Mouse (Mus musculus) hematopoietic stem cell, adult 5-6 weeks (primary cell): Measurements from ENCODE around the gene Fhl1. TPM values are rescaled to one million over a fixed set of nuclear protein-coding genes. Genes with fewer than 3 reads are reported as not detected.
A peak's percentile ranks its signal among the peaks of the same experiment; 100 is the strongest.

ENCODE experiments used
- ATAC-seq, 2 experiments: fragments of 125-278 bp in 1 of 2; replicated peaks in 1 of 2; 2 replicates each; pipeline ENCODE4 v1.8.0; 2016 to 2017; ENCODE audit warnings: inconsistent platforms in 2 of 2, mild to moderate bottlenecking in 2 of 2, moderate number of reproducible peaks in 2 of 2, low read depth in 1 of 2, moderate TSS enrichment in 1 of 2; ENCODE audit not compliant: low FRiP score in 2 of 2, poor library complexity in 2 of 2, severe bottlenecking in 2 of 2, insufficient read depth in 1 of 2, low TSS enrichment in 1 of 2
- total RNA-seq: library from RNA; stranded (forward); fragments of 172-1452, 232-1000 nt; gene quantifications from 2 replicates; pipeline ENCODE4 v1.2.3, GENCODE M21; 2017

Gene Fhl1
- 3.4 and 5.9 TPM in 2 replicates for total RNA-seq

- ATAC-seq = peak; percentile 46 to 76; a peak in 3 of 4 replicates
Measured at GRCm38 (mm10) chrX:56731306-56732201, at the start of gene Fhl1. Gene Fhl1 (plus strand): TSS chrX:56731787.

DNA sequence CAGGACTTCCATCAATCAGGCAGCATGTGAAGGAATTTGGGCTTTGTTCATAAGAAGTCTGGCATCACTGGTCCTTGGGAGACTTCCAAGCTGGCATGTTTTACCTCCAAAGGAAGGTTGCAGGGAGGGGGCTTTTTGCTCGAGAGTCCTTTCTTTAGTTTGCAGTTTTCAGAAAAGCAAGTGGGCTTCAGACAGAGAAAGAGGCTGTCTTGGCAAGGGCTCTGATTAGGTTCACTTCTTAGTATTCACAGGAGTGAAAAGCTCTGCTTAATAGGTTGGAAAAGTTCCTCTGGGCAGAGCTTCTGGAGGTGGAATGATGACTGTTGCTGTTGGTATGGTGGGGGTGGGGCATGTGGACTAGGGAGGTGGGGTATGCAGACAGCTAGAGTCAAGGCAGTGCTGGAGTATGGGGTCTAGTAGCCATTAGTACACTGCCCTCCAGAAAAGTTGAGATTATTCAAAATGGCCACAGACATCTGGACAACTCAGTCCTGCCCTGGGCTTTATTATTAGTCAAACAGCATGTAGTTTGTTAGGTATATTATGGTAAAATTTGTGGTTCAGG, 49.3 kb upstream of the Fhl1 start:
- no peak for ATAC-seq

DNA sequence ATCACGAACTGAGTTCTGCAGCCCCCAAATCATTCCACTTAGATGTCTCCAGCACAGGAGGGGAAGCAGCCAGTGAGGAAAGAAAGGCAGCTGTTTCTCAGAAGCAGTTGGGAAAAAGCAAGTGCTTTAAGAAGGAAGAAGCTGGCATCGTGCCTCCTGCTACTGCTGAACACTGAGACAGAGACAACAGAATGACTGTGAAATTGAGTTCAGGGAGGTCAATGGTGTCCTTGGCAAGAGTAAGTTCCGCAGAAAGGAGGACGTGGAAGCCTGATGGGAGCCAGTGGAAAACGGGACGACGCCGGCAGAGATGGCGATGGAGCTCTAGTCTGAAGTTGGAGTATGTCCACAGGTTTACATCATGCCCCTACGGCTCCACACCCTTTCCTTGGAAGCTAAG, 48.1 kb upstream of the Fhl1 start:
- no peak for ATAC-seq

GRCm38 (mm10) chrX:56692554-56692953, 39.0 kb upstream of the Fhl1 start:
- ATAC-seq = no peak

GRCm38 (mm10) chrX:56694539-56694938, 37.0 kb upstream of the Fhl1 start:
- ATAC-seq = no peak

- ATAC-seq = no peak
Measured at GRCm38 (mm10) chrX:56697199-56697780, 34.3 kb upstream of the Fhl1 start.

DNA sequence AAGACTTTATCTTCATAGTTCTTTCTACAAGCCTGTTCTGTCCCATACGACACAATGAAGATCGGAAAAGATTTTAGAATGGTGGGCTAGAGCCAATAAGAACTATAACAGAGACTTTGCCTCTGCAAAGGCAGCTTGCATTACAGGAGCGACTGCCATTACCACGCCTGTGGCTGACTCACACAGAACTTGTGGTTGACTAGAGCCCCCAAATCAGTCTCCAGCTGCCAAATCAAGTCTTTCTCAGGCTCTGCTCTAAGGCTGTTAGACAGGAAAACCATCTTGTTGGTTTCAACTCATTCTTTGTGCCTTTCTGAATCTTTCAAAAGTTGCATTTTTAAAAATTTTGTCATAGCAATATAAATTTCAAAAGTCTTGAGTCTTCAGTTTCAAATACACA, 33.7 kb upstream of the Fhl1 start:
- ATAC-seq = no peak

DNA sequence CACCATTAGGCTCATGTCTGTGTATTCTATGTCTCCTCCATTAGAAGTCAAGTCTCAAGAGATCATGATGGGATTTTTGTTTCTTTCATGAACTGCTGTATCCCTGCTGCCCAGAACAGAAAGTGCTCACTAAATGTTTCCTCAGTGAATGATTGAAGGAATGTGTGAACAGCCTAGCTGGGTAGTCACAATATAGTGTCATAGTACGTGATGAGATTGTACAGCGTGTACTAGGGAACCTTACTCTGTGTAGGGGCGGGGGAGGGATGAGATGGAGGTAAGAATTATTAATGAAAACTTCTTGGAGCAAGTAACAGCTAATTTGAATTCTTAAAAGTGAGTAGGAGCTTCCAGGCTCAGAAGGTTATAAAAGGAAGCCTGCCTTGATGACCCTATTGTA, 30.3 kb upstream of the Fhl1 start:
- no peak for ATAC-seq

GRCm38 (mm10) chrX:56703965-56704562, 27.5 kb upstream of the Fhl1 start:
- no peak for ATAC-seq

GRCm38 (mm10) chrX:56708592-56709370, 22.8 kb upstream of the Fhl1 start:
- no peak for ATAC-seq

DNA sequence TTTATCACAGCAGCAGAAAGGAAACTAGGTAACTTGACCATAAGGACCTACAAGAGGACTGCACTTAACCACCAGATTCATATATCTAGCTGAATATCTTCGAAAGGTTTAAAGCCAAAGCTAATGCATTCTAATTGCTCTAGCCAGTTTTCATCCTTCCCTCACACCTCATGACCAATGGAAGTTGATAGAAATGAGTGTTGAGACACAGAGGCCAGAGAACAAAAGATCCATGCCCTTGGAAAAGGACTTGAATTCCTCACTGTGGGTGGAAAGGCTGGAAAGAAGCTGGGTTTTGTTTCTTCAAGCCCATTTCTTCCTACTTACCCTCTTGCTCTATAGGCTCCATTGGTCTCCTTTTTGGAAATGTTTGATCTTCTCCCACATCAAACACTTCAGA, 21.1 kb upstream of the Fhl1 start:
- ATAC-seq = no peak

DNA sequence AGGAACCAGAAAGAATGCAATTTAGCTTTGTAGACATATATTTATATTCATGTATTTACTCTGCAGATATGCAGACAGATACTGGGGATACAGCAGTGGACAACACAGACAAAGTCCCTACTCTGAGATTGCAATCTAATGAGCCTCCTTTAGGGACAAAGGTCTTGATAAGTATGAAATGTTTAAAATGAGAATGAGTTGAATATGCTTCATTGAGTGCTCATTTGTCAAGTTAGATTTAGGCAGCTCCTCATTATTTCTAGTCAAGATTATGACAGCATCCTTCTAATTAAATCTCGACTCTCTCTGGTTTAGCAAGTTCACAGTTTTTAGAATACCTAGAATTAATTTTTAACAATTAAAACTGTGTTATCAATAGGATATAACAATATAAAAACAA, 18.9 kb upstream of the Fhl1 start:
- ATAC-seq = no peak

- no peak for ATAC-seq
Measured at GRCm38 (mm10) chrX:56722559-56722958, 9.0 kb upstream of the Fhl1 start.

GRCm38 (mm10) chrX:56728507-56728906, 3.1 kb upstream of the Fhl1 start:
- ATAC-seq = no peak

GRCm38 (mm10) chrX:56730828-56731305, 720 bp upstream of the Fhl1 start:
- peak in 1 of 2 experiments; percentile 49; a peak in 1 of 4 replicates for ATAC-seq

DNA sequence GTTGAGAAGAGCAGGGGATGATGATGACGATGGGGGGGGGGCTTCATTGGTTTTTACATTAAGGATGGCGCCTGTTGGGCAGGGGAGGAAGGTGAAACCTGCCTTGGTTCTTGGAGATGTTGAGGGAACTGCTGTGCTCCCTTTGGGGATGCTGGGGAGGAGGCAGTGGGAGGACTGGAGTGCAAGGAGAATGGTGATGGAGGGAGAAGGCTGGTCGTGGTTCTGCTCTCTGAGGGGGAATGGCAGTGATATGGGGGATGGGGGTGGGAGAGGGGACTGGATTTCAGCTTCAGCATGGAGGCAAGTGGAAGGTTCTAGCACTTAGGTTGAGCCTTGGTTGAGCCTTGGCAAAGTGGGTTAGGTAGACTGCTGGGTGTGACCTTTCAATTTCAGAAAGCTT, 814 bp downstream of the Fhl1 start:
- no peak for ATAC-seq

- no peak for ATAC-seq
Measured at GRCm38 (mm10) chrX:56734436-56734835, 2.8 kb downstream of the Fhl1 start.
